Mouse (Mus musculus): Measurements from ENCODE around the gene Casp6.

DNA sequence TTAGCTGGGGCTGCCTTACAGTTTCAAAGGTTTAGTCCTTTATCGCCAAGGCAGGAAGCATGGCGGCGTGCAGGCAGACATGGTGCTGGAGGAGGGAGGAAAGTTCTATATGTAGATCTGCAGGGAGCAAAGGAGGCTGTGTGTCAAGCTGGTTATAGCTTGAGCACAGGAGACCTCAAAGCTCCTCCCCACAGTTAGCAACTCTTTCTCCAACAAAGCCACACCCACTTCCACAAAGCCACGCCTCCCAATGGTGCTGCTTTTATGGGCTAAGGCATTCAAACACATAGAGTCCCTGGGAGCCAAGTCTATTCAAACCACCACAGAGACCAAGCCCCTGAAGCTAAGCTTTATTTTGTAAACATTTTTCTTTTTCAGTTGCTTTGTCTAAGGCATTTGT is 2.3 kb upstream of the Casp6 start:
- no peak for TF ChIP-seq POLR2A (IDR thresholded peaks at IDR 0.05; ENCODE audit: borderline replicate concordance, insufficient read depth, low read length)
- TF ChIP-seq CTCF (IDR thresholded peaks at IDR 0.05; ENCODE audit: borderline replicate concordance, insufficient read depth, low read depth, low read length) = no peak

Measured in cerebellum, adult 2 months (tissue).